Comparison of ENCODE assay signal across 26 mouse cellular contexts in genomic region chr4:46526226-46526625, GRCm38 (mm10). TPM values are rescaled to one million over a fixed set of nuclear protein-coding genes. Genes with fewer than 3 reads are reported as not detected.
DNase-seq lines count a peak whose midpoint lies in the region; ATAC-seq lines count a peak whose summit lies in the region.
"Had no signal": no experiment of that assay in that cellular context is flagged by ENCODE, and none has a peak within 500 bp of the region (broad histone marks: within the 10 kb centered on the region; RNA-seq: fewer than 3 reads in every experiment).

No protein-coding gene starts in this region.

- peak overlapping the region; percentile 84 for H3K4me2 ChIP-seq in heart, embryonic 11.5 days
- H3K4me2 ChIP-seq: hindbrain, embryonic 12.5 days; kidney, embryonic 15.5 days; limb, embryonic 13.5 days; midbrain, embryonic 12.5 days; neural tube, embryonic 13.5 days had no signal

- WGBS in heart, embryonic 11.5 days (ENCODE audit: insufficient replicate concordance), result 80% methylated on average over 3 of the region's 3 CpGs
- 92% methylated on average over 3 of the region's 3 CpGs for WGBS in limb, embryonic 10.5 days

- no peak for DNase-seq in heart, postnatal 36 days
- DNase-seq in thymus, postnatal 25 days, result peak; percentile 27
- DNase-seq in thymus, adult 18-20 months, result no peak
- DNase-seq in limb, embryonic 10.5 days (ENCODE audit: low spot score), result no peak
- DNase-seq in MN1 (ENCODE audit: low spot score), result no peak
- DNase-seq: cerebellum, adult 2 months; cerebellum, postnatal 14 days; gastrocnemius, adult 2 months; kidney, adult 11 months; kidney, postnatal 25 days; lung, postnatal 36 days; right cerebral cortex, postnatal 4 days had no signal

- peaks cover 9% of the 10 kb centered on the region; the same call in 1 of the 2 replicates for H3K27me3 ChIP-seq in heart, embryonic 11.5 days (ENCODE audit: control insufficient read depth, insufficient read depth, low read length)
- H3K27me3 ChIP-seq in limb, embryonic 10.5 days (ENCODE audit: low read depth, poor library complexity, severe bottlenecking), result 0 out of 2 replicates have a peak, but pooled peaks cover 3% of the 10 kb centered on the region
- H3K27me3 ChIP-seq: limb, embryonic 13.5 days; neural tube, embryonic 13.5 days had no signal

- no peaks in the 10 kb centered on the region for H3K36me3 ChIP-seq in heart, embryonic 11.5 days (ENCODE audit: control insufficient read depth, insufficient read depth, low read length)
- H3K36me3 ChIP-seq in limb, embryonic 10.5 days, result no peaks in the 10 kb centered on the region
- H3K36me3 ChIP-seq: heart, embryonic 15.5 days; hindbrain, embryonic 12.5 days; kidney, embryonic 15.5 days; limb, embryonic 13.5 days; midbrain, embryonic 12.5 days; neural tube, embryonic 13.5 days had no signal

- H3K9me3 ChIP-seq in heart, embryonic 11.5 days (replicated peaks; ENCODE audit: control insufficient read depth, low read length), result no peaks in the 10 kb centered on the region
- no peaks in the 10 kb centered on the region for H3K9me3 ChIP-seq in limb, embryonic 10.5 days (replicated peaks)
- H3K9me3 ChIP-seq: heart, embryonic 15.5 days; hindbrain, embryonic 12.5 days; kidney, embryonic 15.5 days; limb, embryonic 13.5 days; midbrain, embryonic 12.5 days; neural tube, embryonic 13.5 days had no signal

- H3K9ac ChIP-seq in heart, embryonic 11.5 days (ENCODE audit: low read depth, low read length), result no peak overlapping the region
- H3K9ac ChIP-seq: heart, embryonic 15.5 days; hindbrain, embryonic 12.5 days; kidney, embryonic 15.5 days; limb, embryonic 13.5 days; midbrain, embryonic 12.5 days; neural tube, embryonic 13.5 days had no signal

- no peak for ATAC-seq in heart, embryonic 11.5 days (replicated peaks; ENCODE audit: insufficient number of reproducible peaks, low FRiP score, low TSS enrichment)
- peak; percentile 70 for ATAC-seq in inflammation-experienced regulatory T-cells, adult 6 months
- ATAC-seq: forebrain, embryonic 16.5 days; hindbrain, postnatal 0 days had no signal

- no peak overlapping the region for H3K27ac ChIP-seq in heart, embryonic 11.5 days (ENCODE audit: low read depth, low read length)
- H3K27ac ChIP-seq in limb, embryonic 10.5 days, result no peak overlapping the region
- H3K27ac ChIP-seq: gastrocnemius, adult 2 months; heart, embryonic 15.5 days; hindbrain, embryonic 12.5 days; hindbrain, postnatal 0 days; kidney, embryonic 15.5 days; layer of hippocampus, adult 2 months; left cerebral cortex, adult 2 months; limb, embryonic 13.5 days; midbrain, embryonic 12.5 days; neural tube, embryonic 13.5 days; stomach, postnatal 0 days had no signal

- intact Hi-C loops in heart, postnatal 36 days (cut with DNase I), result no loop called here

- H3K4me3 ChIP-seq in heart, embryonic 11.5 days (ENCODE audit: low read depth, low read length), result no peak overlapping the region
- no peak overlapping the region for H3K4me3 ChIP-seq in limb, embryonic 10.5 days
- H3K4me3 ChIP-seq: erythroblast, embryonic 14.5 days; gastrocnemius, adult 2 months; heart, embryonic 15.5 days; hindbrain, embryonic 12.5 days; kidney, embryonic 15.5 days; layer of hippocampus, adult 2 months; left cerebral cortex, adult 2 months; limb, embryonic 13.5 days; midbrain, embryonic 12.5 days; neural tube, embryonic 13.5 days had no signal

- H3K4me1 ChIP-seq in heart, embryonic 11.5 days (ENCODE audit: control insufficient read depth, insufficient read depth, low read length), result peaks cover 4% of the 10 kb centered on the region; the same call in 1 of the 2 replicates
- peaks cover 7% of the 10 kb centered on the region for H3K4me1 ChIP-seq in limb, embryonic 10.5 days

RNA-seq across cellular contexts. Expression of gene Trim14, which starts 9.7 kb away (rescaled TPM):
- polyA plus RNA-seq in heart, embryonic 11.5 days (2014; fragmentation: Nextera tagmentation; extraction: Ambion mirVana), result 0.49 and 1.8 TPM in 2 replicates
- total RNA-seq in heart, postnatal 36 days (2021), result 1 to 10 TPM; 3.1 to 4.1 TPM
- 10 to 100 TPM; 19.2 to 34.4 (median 32.0) TPM for polyA plus RNA-seq in inflammation-experienced regulatory T-cells, adult 6 months (2017; shearing (Covaris generic))
- polyA plus RNA-seq in limb, embryonic 10.5 days (2016; fragmentation: Nextera tagmentation; extraction: Ambion mirVana), result 0.64 and 0.78 TPM in 2 replicates

RNA-seq across cellular contexts. Expression of gene Nans, which starts 37.2 kb away (rescaled TPM):
- 75.7 and 84.2 TPM in 2 replicates for polyA plus RNA-seq in heart, embryonic 11.5 days (2014; fragmentation: Nextera tagmentation; extraction: Ambion mirVana)
- total RNA-seq in heart, postnatal 36 days (2021), result 10 to 100 TPM; 15.4 to 17.0 TPM
- 10 to 100 TPM; 63.1 to 97.7 (median 70.1) TPM for polyA plus RNA-seq in inflammation-experienced regulatory T-cells, adult 6 months (2017; shearing (Covaris generic))
- 87.2 and 96.1 TPM in 2 replicates for polyA plus RNA-seq in limb, embryonic 10.5 days (2016; fragmentation: Nextera tagmentation; extraction: Ambion mirVana)
